Mouse (Mus musculus): ENCODE measurements around the gene Mdm4.
"Not testable (repeated sequence)": the region's sequence is repeated elsewhere in the genome, so short reads cannot be mapped to it uniquely, and the experiment has no call there.

Gene Mdm4

GRCm38 (mm10) chr1:133021971-133022370 is 8.4 kb downstream of the Mdm4 start:
- in situ Hi-C loops (cut with MboI, MseI) = loop anchor here (10.0 to 25.0 kb wide), 2 partner anchors 535 to 1493 kb away; partner anchors contain the start of gene Rbbp5

DNA sequence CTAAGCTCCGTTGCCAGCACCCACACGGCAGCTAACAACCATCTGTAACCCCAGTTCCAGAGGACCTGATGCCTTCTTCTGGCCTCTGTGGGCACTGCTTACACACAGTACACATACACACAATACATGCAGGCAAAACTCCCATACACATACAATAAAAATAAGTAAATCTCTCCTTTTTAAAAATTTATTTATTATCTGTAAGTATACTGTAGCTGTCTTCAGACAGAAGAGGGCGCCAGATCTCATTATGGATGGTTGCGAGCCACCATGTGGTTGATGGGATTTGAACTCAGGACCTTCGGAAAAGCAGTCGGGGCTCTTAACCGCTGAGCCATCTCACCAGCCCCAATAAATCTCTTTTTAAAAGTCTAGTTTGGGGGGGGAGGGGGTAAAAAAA is 9.0 kb downstream of the Mdm4 start:
- in situ Hi-C loops (cut with MboI, MseI) = loop anchor here (10.0 to 25.0 kb wide), 2 partner anchors 534 to 1493 kb away; partner anchors contain the start of gene Rbbp5

GRCm38 (mm10) chr1:133020137-133020894 is 10.0 kb downstream of the Mdm4 start:
- in situ Hi-C loops (cut with MboI, MseI) = loop anchor here (10.0 to 25.0 kb wide), 2 partner anchors 533 to 1494 kb away; partner anchors contain the start of gene Rbbp5

GRCm38 (mm10) chr1:133019312-133019711 is 11.0 kb downstream of the Mdm4 start:
- in situ Hi-C loops (cut with MboI, MseI) = loop anchor here (25.0 kb wide), 1 partner anchor 532 kb away; the partner anchor contains the start of gene Rbbp5

- in situ Hi-C loops (cut with MboI, MseI) = loop anchor here (25.0 kb wide), 1 partner anchor 531 kb away; the partner anchor contains the start of gene Rbbp5
These were observed 11.8 kb downstream of the Mdm4 start for GRCm38 (mm10) chr1:133018580-133018979.

GRCm38 (mm10) chr1:133016775-133017428 is 13.5 kb downstream of the Mdm4 start:
- in situ Hi-C loops (cut with MboI, MseI) = loop anchor here (25.0 kb wide), 1 partner anchor 530 kb away; the partner anchor contains the start of gene Rbbp5

DNA sequence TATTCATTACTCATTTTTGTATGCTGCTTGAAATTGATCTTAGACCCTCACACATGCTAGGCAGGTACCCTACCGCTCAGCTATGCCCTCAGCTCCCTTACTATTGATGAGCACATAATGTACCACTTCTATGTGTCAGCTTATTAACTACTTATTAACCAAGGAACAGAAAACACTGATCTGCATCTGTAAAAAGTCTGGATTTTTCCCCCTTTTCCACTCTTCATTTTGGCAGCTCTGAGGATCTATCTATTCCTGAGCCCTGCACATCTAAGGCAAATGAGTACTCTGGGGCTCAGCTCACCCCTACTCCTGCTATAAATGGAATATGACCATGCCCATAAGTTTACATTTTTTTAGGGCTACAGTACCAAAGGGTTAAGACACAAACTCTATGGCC is 16.2 kb downstream of the Mdm4 start:
- in situ Hi-C loops (cut with MboI, MseI) = loop anchor here (25.0 kb wide), 1 partner anchor 527 kb away; the partner anchor contains the start of gene Rbbp5

GRCm38 (mm10) chr1:133013331-133013730 is 17.0 kb downstream of the Mdm4 start:
- in situ Hi-C loops (cut with MboI, MseI) = loop anchor here (25.0 kb wide), 1 partner anchor 526 kb away; the partner anchor contains the start of gene Rbbp5

GRCm38 (mm10) chr1:133011955-133012841 is 18.2 kb downstream of the Mdm4 start:
- in situ Hi-C loops (cut with MboI, MseI) = loop anchor here (25.0 kb wide), 1 partner anchor 525 kb away; the partner anchor contains the start of gene Rbbp5

- in situ Hi-C loops (cut with MboI, MseI) = loop anchor here (10.0 to 25.0 kb wide), 2 partner anchors 519 to 618 kb away; partner anchors contain the start of gene Rbbp5
These were observed 23.8 kb downstream of the Mdm4 start for GRCm38 (mm10) chr1:133006571-133006970.

GRCm38 (mm10) chr1:133000347-133000746 is 30.0 kb downstream of the Mdm4 start:
- in situ Hi-C loops (cut with MboI, MseI) = loop anchor here (10.0 to 25.0 kb wide), 2 partner anchors 513 to 624 kb away; partner anchors contain the start of gene Rbbp5

- in situ Hi-C loops (cut with MboI, MseI) = loop anchor here (10.0 kb wide), 1 partner anchor 1057 kb away; no protein-coding TSS in a partner anchor
These were observed 38.8 kb downstream of the Mdm4 start for GRCm38 (mm10) chr1:132991580-132991979.

DNA sequence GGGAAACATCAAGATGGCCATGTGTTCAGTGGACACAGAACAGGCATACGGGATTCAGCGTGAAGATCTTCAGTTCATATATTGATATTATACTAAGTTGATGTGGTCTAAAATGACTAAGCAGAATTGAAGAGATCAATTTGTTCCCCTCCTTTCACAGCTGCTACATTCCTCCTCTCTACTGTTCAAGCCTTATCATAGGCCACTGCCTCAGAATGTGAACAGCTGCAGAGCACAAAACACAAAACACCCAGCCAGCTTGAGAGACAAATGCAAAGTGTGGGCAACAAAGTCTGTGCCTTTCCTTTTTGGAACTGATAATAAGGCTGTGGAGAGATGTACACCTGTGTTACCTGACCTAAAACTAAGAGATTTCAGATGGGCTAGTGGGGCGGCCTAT is 39.6 kb downstream of the Mdm4 start:
- in situ Hi-C loops (cut with MboI, MseI) = loop anchor here (10.0 kb wide), 1 partner anchor 1056 kb away; no protein-coding TSS in a partner anchor

DNA sequence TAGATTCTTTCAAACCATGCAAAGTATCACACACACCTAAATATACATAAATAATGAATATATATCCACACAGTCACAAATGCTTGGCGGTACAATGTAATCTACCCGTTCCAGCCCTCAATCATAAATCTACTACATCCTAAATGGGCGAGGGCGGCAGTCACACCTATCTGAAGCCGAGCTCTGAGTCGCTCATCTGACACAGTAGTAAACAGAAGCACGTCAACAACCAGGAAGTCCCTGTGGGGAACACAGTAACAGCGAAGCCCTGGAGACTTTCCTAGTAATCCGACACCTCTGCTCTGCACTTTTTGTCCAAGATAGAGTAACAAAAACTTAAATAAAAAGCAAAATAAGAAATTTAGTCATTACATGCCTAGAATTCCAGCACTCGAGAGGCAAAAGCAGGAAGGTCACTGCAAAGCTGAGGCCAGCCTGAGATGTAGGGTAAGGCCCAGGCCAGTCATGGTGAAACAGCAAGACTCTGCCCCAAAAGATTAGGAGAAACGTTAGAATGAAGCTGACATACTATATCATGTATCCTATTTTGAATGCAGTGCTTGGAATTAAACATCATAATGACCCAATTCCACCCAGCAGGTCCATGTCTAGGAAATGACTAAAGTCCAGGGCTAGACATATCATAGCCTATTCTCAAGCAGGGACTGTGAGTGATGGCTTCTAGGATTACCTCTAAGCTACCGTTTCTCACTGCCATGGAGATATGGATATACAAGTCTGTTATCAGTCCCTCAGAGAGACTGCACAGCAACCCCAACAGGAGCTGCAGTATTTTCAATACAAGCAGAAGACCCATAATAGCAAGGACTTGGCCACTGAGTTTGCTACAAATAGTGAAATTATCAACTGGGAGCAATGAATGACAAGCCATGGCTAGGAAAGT is 41.6 kb downstream of the Mdm4 start:
- in situ Hi-C loops (cut with MboI, MseI) = not testable (repeated sequence)

GRCm38 (mm10) chr1:132982728-132983127 is 47.6 kb downstream of the Mdm4 start:
- in situ Hi-C loops (cut with MboI, MseI) = no loop called here

DNA sequence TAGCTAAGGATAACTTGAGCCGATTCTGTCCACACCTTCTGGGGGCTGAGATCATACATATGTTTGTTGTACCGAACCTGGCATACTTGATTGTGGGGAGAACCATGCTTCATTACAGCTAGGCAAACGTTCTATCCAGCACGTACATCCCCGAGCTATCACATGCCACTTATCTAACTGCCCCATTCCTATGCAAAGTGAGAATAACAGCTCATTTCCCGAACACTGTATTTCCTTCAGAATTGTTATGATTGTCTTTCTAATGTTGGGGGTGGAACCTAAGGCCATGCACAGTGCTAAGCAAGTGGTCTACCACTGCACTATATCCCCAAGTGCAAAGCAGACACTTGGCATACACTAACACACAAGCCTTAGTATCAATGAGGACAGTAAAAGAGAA is 49.1 kb downstream of the Mdm4 start:
- in situ Hi-C loops (cut with MboI, MseI) = no loop called here

- in situ Hi-C loops (cut with MboI, MseI) = no loop called here
These were observed 53.0 kb downstream of the Mdm4 start for GRCm38 (mm10) chr1:132977402-132977801.

- in situ Hi-C loops (cut with MboI, MseI) = loop anchor here (10.0 to 25.0 kb wide), 2 partner anchors 214 to 1044 kb away; no protein-coding TSS in a partner anchor
These were observed 61.7 kb downstream of the Mdm4 start for GRCm38 (mm10) chr1:132968659-132969058.

DNA sequence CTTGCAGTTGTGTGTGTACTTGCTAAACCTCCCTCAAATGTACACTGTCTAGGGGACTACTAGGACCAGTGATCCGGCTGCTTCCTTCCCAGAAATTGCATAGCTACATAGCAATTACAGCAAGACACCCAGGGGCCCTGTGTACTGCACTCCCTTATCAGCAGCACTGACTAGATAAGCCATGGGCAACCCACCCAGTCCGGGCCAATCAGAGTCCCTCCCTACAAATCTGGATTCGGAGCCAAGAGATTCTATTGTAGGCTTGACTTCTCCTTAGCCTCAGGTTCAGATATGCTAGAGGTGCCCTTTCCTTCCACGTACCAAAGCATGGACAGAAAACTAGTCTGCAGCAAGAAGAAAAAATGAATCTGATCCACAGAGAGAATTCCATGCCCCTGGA is 65.7 kb downstream of the Mdm4 start:
- in situ Hi-C loops (cut with MboI, MseI) = loop anchor here (10.0 to 25.0 kb wide), 2 partner anchors 210 to 1048 kb away; no protein-coding TSS in a partner anchor

GRCm38 (mm10) chr1:132964106-132964505 is 66.3 kb downstream of the Mdm4 start:
- in situ Hi-C loops (cut with MboI, MseI) = loop anchor here (10.0 to 25.0 kb wide), 2 partner anchors 209 to 1048 kb away; no protein-coding TSS in a partner anchor

Data from T-helper 2 cell (primary cell).